Mouse (Mus musculus) midbrain, embryonic 15.5 days (tissue): Measurements from ENCODE around the gene Aip. TPM values are rescaled to one million over a fixed set of nuclear protein-coding genes. Genes with fewer than 3 reads are reported as not detected.

Source experiments
- ATAC-seq: fragments of 200-750 bp; cut with Nextera tagmentation; replicated peaks from 2 replicates; pipeline ENCODE4 v1.8.0; 2017; ENCODE audit warnings: moderate TSS enrichment
- H3K27ac ChIP-seq: fragments of 300-500 bp; sonication (generic); 2 replicates; pipeline ENCODE4 v1.5.1; 2015; ENCODE audit warnings: mild to moderate bottlenecking, inconsistent platforms
- H3K27me3 ChIP-seq: fragments of 300-500 bp; sonication (generic); replicated peaks from 2 replicates; pipeline ENCODE4 v1.6.1; 2015; ENCODE audit warnings: inconsistent platforms
- H3K36me3 ChIP-seq: fragments of 300-500 bp; sonication (generic); replicated peaks from 2 replicates; pipeline ENCODE4 v1.6.1; 2015; ENCODE audit warnings: inconsistent platforms
- H3K4me1 ChIP-seq: fragments of 300-500 bp; sonication (generic); 2 replicates; pipeline ENCODE4 v1.6.1; 2015; ENCODE audit warnings: inconsistent platforms
- H3K4me2 ChIP-seq: fragments of 300-500 bp; sonication (generic); 2 replicates; pipeline ENCODE4 v1.6.1; 2015; ENCODE audit warnings: inconsistent platforms, mild to moderate bottlenecking, moderate library complexity
- H3K4me3 ChIP-seq: fragments of 300-500 bp; sonication (generic); 2 replicates; pipeline ENCODE4 v1.5.1; 2015; ENCODE audit warnings: mild to moderate bottlenecking, inconsistent platforms
- H3K9ac ChIP-seq: fragments of 300-500 bp; sonication (generic); 2 replicates; pipeline ENCODE4 v1.6.1; 2015; ENCODE audit warnings: mild to moderate bottlenecking, inconsistent platforms
- H3K9me3 ChIP-seq: fragments of 300-500 bp; sonication (generic); 2 replicates; pipeline ENCODE4 v1.6.1; 2016; ENCODE audit warnings: inconsistent platforms
- WGBS: fragments of 180-500 bp; shearing (Covaris S2); methylation state at CpG from one replicate; pipeline ENCODE4 v1.1.7; 2015; ENCODE audit warnings: mixed read lengths; 5-methylcytosine and 5-hydroxymethylcytosine counted together
- polyA plus RNA-seq: library from polyadenylated mRNA; unstranded; fragments of >200 nt; fragmentation: Nextera tagmentation; extraction: Ambion mirVana; gene quantifications from 2 replicates; pipeline ENCODE4 v1.2.1, GENCODE M21; 2015

Gene Aip
- polyA plus RNA-seq, 1 experiment from 2014 or later: 101 TPM

- H3K9ac ChIP-seq: no peak overlapping the region
- H3K4me3 ChIP-seq: no peak overlapping the region
- H3K36me3 ChIP-seq: peaks cover 12% of the 10 kb centered on the region
- H3K27ac ChIP-seq: no peak overlapping the region
- ATAC-seq: no peak
- WGBS: 90% methylated on average over 22 of the region's 22 CpGs
- no peak overlapping the region for H3K4me2 ChIP-seq
- H3K27me3 ChIP-seq: no peaks in the 10 kb centered on the region
- peaks cover 22% of the 10 kb centered on the region for H3K4me1 ChIP-seq
- no peaks in the 10 kb centered on the region for H3K9me3 ChIP-seq
Observed at GRCm38 (mm10) chr19:4150567-4151487, 25.2 kb upstream of the Aip start.

- H3K4me3 ChIP-seq: no peak overlapping the region
- H3K36me3 ChIP-seq: 0 out of 2 replicates have a peak, but pooled peaks cover 7% of the 10 kb centered on the region
- no peaks in the 10 kb centered on the region for H3K27me3 ChIP-seq
- 94% methylated on average over 17 of the region's 17 CpGs for WGBS
- no peak overlapping the region for H3K9ac ChIP-seq
- no peaks in the 10 kb centered on the region for H3K9me3 ChIP-seq
- no peak overlapping the region; the same call in 1 of the 2 replicates for H3K4me2 ChIP-seq
- ATAC-seq: no peak
- no peak overlapping the region for H3K27ac ChIP-seq
- H3K4me1 ChIP-seq: peaks cover 22% of the 10 kb centered on the region
Observed at GRCm38 (mm10) chr19:4149764-4150461, 24.3 kb upstream of the Aip start.

GRCm38 (mm10) chr19:4149283-4149682, 23.6 kb upstream of the Aip start:
- ATAC-seq: no peak
- no peaks in the 10 kb centered on the region for H3K27me3 ChIP-seq
- peaks cover 22% of the 10 kb centered on the region for H3K4me1 ChIP-seq
- no peaks in the 10 kb centered on the region for H3K9me3 ChIP-seq
- peak overlapping the region; percentile 93 for H3K4me3 ChIP-seq
- WGBS: 93% methylated on average over 11 of the region's 11 CpGs
- peak overlapping the region; percentile 77 for H3K4me2 ChIP-seq
- H3K9ac ChIP-seq: peak overlapping the region; percentile 91
- H3K36me3 ChIP-seq: 0 out of 2 replicates have a peak, but pooled peaks cover 7% of the 10 kb centered on the region
- no peak overlapping the region; the same call in 1 of the 2 replicates for H3K27ac ChIP-seq

- Histone ChIP-seq H3K27me3 (no peaks in the 10 kb centered on the region), H3K9me3 (no peaks in the 10 kb centered on the region), H3K4me2 (peak overlapping the region; percentile 77), H3K27ac (peak overlapping the region; percentile 75), H3K4me3 (peak overlapping the region; percentile 93), H3K36me3 (0 out of 2 replicates have a peak, but pooled peaks cover 7% of the 10 kb centered on the region), H3K4me1 (peaks cover 22% of the 10 kb centered on the region), H3K9ac (peak overlapping the region; percentile 91)
- 3% methylated on average over 7 of the region's 8 CpGs for WGBS
- peak; percentile 46; the same call in 1 of the 2 replicates for ATAC-seq
Observed at GRCm38 (mm10) chr19:4148819-4149218, 23.2 kb upstream of the Aip start.

- H3K4me3 ChIP-seq: peak within 1 kb of the TSS; percentile 93
- under 1% methylated on average over 32 of the region's 33 CpGs for WGBS
- no peaks in the 10 kb centered on the region for H3K9me3 ChIP-seq
- peaks cover 22% of the 10 kb centered on the region for H3K4me1 ChIP-seq
- H3K9ac ChIP-seq: peak within 1 kb of the TSS; percentile 91
- H3K4me2 ChIP-seq: peak within 1 kb of the TSS; percentile 77
- H3K36me3 ChIP-seq: 0 out of 2 replicates have a peak, but pooled peaks cover 7% of the 10 kb centered on the region
- H3K27me3 ChIP-seq: no peaks in the 10 kb centered on the region
- peak; percentile 93 for ATAC-seq
- peak within 1 kb of the TSS; percentile 75 for H3K27ac ChIP-seq
Observed at GRCm38 (mm10) chr19:4148491-4148806, 22.8 kb upstream of the Aip start, which contains the start of gene Coro1b. TSS of gene Coro1b (plus strand) at chr19:4148619.

GRCm38 (mm10) chr19:4147782-4148490, 22.3 kb upstream of the Aip start:
- Histone ChIP-seq H3K9me3 (no peaks in the 10 kb centered on the region), H3K4me3 (peak overlapping the region; percentile 93), H3K9ac (peak overlapping the region; percentile 91), H3K27ac (peak overlapping the region; percentile 75), H3K4me2 (peak overlapping the region; percentile 77), H3K27me3 (no peaks in the 10 kb centered on the region), H3K4me1 (peaks cover 22% of the 10 kb centered on the region), H3K36me3 (0 out of 2 replicates have a peak, but pooled peaks cover 7% of the 10 kb centered on the region)
- ATAC-seq: peak; percentile 26; the same call in 1 of the 2 replicates
- WGBS: 30% methylated on average over 9 of the region's 9 CpGs

GRCm38 (mm10) chr19:4147022-4147405, 21.4 kb upstream of the Aip start:
- Histone ChIP-seq H3K4me3 (no peak overlapping the region), H3K4me1 (peaks cover 22% of the 10 kb centered on the region), H3K27ac (no peak overlapping the region)

GRCm38 (mm10) chr19:4146366-4147021, 20.8 kb upstream of the Aip start:
- Histone ChIP-seq H3K4me2 (no peak overlapping the region), H3K4me1 (peaks cover 22% of the 10 kb centered on the region), H3K4me3 (no peak overlapping the region), H3K36me3 (0 out of 2 replicates have a peak, but pooled peaks cover 7% of the 10 kb centered on the region), H3K27me3 (no peaks in the 10 kb centered on the region), H3K27ac (no peak overlapping the region), H3K9ac (no peak overlapping the region), H3K9me3 (no peaks in the 10 kb centered on the region)
- no peak for ATAC-seq
- WGBS: 56% methylated on average over 12 of the region's 12 CpGs

More at GRCm38 (mm10) chr19:4147022-4147405, 21.4 kb upstream of the Aip start:
- 42% methylated on average over 3 of the region's 3 CpGs for WGBS
- no peak for ATAC-seq
- no peaks in the 10 kb centered on the region for H3K9me3 ChIP-seq
- H3K9ac ChIP-seq: no peak overlapping the region
- H3K36me3 ChIP-seq: 0 out of 2 replicates have a peak, but pooled peaks cover 7% of the 10 kb centered on the region
- H3K27me3 ChIP-seq: no peaks in the 10 kb centered on the region
- no peak overlapping the region for H3K4me2 ChIP-seq

GRCm38 (mm10) chr19:4145936-4146335, 20.3 kb upstream of the Aip start:
- Histone ChIP-seq H3K4me1 (peaks cover 22% of the 10 kb centered on the region), H3K27ac (no peak overlapping the region), H3K9me3 (no peaks in the 10 kb centered on the region), H3K27me3 (no peaks in the 10 kb centered on the region), H3K4me3 (no peak overlapping the region), H3K4me2 (no peak overlapping the region), H3K36me3 (0 out of 2 replicates have a peak, but pooled peaks cover 2% of the 10 kb centered on the region), H3K9ac (no peak overlapping the region)
- ATAC-seq: no peak
- WGBS: 75% methylated on average over 5 of the region's 5 CpGs

- WGBS: 83% methylated on average over 16 of the region's 16 CpGs
- Histone ChIP-seq H3K9me3 (no peaks in the 10 kb centered on the region), H3K4me2 (no peak overlapping the region), H3K4me1 (peaks cover 19% of the 10 kb centered on the region), H3K27ac (no peak overlapping the region), H3K27me3 (no peaks in the 10 kb centered on the region), H3K36me3 (no peaks in the 10 kb centered on the region), H3K9ac (no peak overlapping the region), H3K4me3 (no peak overlapping the region)
- ATAC-seq: no peak
Observed at GRCm38 (mm10) chr19:4144550-4145498, 19.2 kb upstream of the Aip start.
